Mouse (Mus musculus): ENCODE measurements around the gene Oxsr1. TPM values are rescaled to one million over a fixed set of nuclear protein-coding genes. Genes with fewer than 3 reads are reported as not detected.
A peak's percentile ranks its signal among the peaks of the same experiment; 100 is the strongest.
"Not testable (repeated sequence)": the region's sequence is repeated elsewhere in the genome, so short reads cannot be mapped to it uniquely, and the experiment has no call there.

Oxsr1 gene
- 41.7 TPM for polyA plus RNA-seq (2021)

DNA sequence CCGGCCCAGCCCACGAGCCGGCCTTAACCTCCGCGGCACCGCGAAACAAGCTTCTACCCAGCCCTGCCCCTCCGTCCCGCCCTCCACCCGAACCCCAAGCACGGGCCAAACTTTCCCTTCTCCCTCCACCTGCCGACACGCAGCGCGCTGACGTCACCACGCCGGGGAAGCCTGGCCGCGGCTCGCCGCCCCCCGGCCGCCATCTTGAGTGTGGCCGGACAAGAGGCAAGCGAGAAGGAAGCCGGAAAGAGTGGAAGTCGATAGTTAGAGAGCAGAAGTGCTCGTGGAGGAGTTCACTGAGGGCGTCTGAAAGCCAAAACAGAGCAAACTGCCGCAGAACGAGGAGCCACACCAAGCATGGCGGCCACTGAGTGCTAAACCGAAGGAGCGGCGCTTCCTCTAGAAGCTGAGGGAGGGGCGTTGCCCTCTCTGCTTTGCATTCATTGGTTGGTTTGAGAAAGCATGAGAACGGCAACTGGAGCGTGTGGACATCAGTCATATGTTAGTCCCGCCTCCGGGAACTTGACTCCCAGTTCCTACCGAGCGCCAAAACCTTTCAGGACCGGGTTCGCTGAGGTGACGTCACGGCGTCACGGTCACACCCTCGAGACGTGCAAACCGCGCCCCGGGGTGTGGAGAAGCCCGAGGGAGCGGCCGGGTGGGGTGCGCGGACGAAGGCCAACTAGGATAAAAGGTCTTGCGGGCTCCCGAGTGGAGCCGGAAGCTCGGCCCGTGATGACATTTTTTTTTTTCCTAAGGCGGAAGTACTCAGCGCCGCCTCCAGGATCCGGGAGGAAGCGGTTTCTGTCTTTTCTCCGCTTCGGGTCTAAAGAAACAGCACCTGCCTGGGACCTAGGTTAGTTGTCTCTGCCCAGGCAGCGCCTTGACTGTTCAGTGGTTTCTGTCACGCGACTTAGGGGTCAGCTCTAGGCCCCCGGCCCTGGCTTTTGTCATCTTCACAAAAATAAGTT is at the start of gene Oxsr1:
TSS of gene Oxsr1 (minus strand) at position 139 of the 971 bp plus-strand sequence.
- DNase-seq (ENCODE audit: low read depth, low spot score) = peak; percentile 99
- TF ChIP-seq CTCF (IDR thresholded peaks at IDR 0.05) = peak; percentile 78
- in situ Hi-C loops (cut with MboI; ENCODE audit: low pct_unique_long_range_greater_than_20kb) = no loop called here
- ChIA-PET CTCF (interaction anchor here (1.1 to 2.6 kb wide), 4 partner anchors 11 to 71 kb away, joined by 3 to 10 read pairs (median 4); partner anchors contain the start of gene Acaa1a), POLR2A (interaction anchor here (0.7 to 1.2 kb wide), 4 partner anchors 11 to 31 kb away, joined by 3 to 5 read pairs (median 4); partner anchors contain the start of gene Acaa1a)
- ATAC-seq = peak; percentile 90
- no peaks in the 10 kb centered on the region for H3K27me3 ChIP-seq

DNA sequence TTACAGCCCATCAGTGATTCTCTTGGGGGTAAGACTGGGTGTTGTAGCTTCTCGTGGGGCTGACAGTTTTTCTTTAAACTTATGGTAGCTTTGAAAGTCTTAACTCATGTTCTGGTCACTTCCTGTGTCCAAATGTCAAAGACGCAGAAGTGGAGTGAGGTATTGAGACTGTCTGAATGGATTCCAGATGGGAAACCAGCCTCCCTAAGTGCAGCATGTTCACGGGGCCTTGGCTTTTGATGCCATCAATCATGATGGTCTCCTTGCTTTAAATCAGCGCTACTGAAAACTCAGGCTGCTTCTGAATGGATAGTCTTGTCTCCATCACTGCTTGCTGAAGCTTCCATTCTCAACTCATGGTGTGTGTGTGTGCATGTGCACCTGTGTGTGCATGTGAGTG is 49.0 kb upstream of the Oxsr1 start:
- ChIA-PET POLR2A (no interaction called here), CTCF (interaction anchor here (2.7 kb wide), 1 partner anchor 59 kb away, joined by 9 read pairs; no protein-coding TSS in a partner anchor)
- in situ Hi-C loops (cut with MboI; ENCODE audit: low pct_unique_long_range_greater_than_20kb) = no loop called here
- ATAC-seq (no peak), DNase-seq (ENCODE audit: low read depth, low spot score) (no peak)
- no peaks in the 10 kb centered on the region for H3K27me3 ChIP-seq
- TF ChIP-seq CTCF (IDR thresholded peaks at IDR 0.05) = no peak

DNA sequence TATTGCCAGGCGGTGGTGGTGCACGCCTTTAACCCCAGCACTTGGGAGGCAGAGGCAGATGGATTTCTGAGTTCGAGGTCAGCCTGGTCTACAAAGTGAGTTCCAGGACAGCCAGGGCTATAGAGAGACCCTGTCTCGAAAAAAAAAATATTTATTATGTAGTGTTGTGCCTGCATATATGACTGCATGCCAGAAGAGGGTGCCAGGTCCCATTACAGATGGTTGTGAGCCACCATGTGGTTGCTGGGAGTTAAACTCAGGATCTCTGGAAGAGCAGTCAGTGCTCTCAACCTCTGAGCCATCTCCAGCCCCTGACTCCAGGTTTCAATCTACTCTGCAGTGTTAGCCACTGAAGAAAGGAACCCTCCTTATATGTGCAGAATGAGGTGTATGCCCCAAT is 48.5 kb upstream of the Oxsr1 start:
- H3K27me3 ChIP-seq; POLR2A ChIA-PET; DNase-seq (ENCODE audit: low read depth, low spot score); in situ Hi-C loops (cut with MboI; ENCODE audit: low pct_unique_long_range_greater_than_20kb); ATAC-seq: not testable (repeated sequence)
- CTCF ChIA-PET = interaction anchor here (2.7 kb wide), 1 partner anchor 59 kb away, joined by 9 read pairs; no protein-coding TSS in a partner anchor

DNA sequence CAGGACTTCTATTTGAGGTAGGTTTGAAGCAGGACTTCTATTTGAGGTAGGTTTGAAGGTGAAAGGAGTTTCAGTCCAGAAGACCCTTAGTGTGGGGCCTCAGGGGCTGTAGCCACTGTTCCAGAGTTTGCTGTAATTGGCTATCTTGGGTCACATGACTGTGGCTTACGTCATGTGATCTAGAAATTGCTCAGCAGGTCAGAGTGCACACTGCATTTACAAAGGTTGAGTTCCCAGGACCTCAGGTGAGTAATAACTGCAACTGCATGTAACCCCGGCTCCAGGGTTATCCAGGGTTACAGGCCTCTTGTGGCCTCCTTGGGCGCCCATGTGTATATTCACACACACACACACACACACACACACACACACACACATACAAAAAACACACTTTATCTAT is 46.1 kb upstream of the Oxsr1 start:
- CTCF ChIA-PET = interaction anchor here (1.4 kb wide), 1 partner anchor 16 kb away, joined by 4 read pairs; no protein-coding TSS in a partner anchor
- DNase-seq (ENCODE audit: low read depth, low spot score) = no peak
- ATAC-seq = no peak
- in situ Hi-C loops (cut with MboI; ENCODE audit: low pct_unique_long_range_greater_than_20kb) = no loop called here
- TF ChIP-seq CTCF (IDR thresholded peaks at IDR 0.05) = no peak
- POLR2A ChIA-PET = no interaction called here
- H3K27me3 ChIP-seq = no peaks in the 10 kb centered on the region

- POLR2A ChIA-PET = no interaction called here
- TF ChIP-seq CTCF (IDR thresholded peaks at IDR 0.05) = no peak
- CTCF ChIA-PET = no interaction called here
- ATAC-seq (no peak), DNase-seq (ENCODE audit: low read depth, low spot score) (no peak)
- no peaks in the 10 kb centered on the region for H3K27me3 ChIP-seq
- in situ Hi-C loops (cut with MboI; ENCODE audit: low pct_unique_long_range_greater_than_20kb) = no loop called here
These were observed 43.1 kb upstream of the Oxsr1 start, which contains the start of gene Slc22a14 for GRCm38 (mm10) chr9:119365284-119365683. TSS of gene Slc22a14 (minus strand) at chr9:119365553.

DNA sequence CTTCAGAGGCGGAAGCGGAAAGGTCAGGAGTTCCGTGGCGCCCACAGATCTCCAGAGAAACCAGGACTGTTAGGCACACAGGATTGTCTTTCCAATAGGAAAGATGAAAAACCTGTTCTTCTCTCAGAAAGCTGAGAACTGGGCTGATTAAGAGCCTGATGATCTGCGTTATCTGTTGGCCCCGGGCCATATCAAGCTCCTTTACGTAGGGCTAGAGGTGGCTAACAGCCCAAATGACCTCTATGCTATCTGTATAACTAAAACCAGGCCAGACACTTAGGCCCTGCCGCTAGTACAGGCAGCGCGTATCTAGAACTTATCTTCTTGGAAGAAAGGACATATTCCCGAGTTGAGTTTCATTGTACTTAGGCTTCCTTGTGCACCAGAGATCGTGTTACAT is 41.0 kb upstream of the Oxsr1 start:
- no peak for TF ChIP-seq CTCF (IDR thresholded peaks at IDR 0.05)
- in situ Hi-C loops (cut with MboI; ENCODE audit: low pct_unique_long_range_greater_than_20kb) = loop anchor here (5.0 kb wide), 2 partner anchors 39 to 69 kb away; partner anchors contain the start of gene Acvr2b
- CTCF ChIA-PET = no interaction called here
- H3K27me3 ChIP-seq = no peaks in the 10 kb centered on the region
- no peak for DNase-seq (ENCODE audit: low read depth, low spot score)
- POLR2A ChIA-PET = no interaction called here
- no peak for ATAC-seq

GRCm38 (mm10) chr9:119361416-119361815 is 39.2 kb upstream of the Oxsr1 start:
- DNase-seq (ENCODE audit: low read depth, low spot score) = no peak
- no peak for TF ChIP-seq CTCF (IDR thresholded peaks at IDR 0.05)
- no peaks in the 10 kb centered on the region for H3K27me3 ChIP-seq
- in situ Hi-C loops (cut with MboI; ENCODE audit: low pct_unique_long_range_greater_than_20kb) = loop anchor here (5.0 kb wide), 2 partner anchors 41 to 71 kb away; partner anchors contain the start of gene Acvr2b
- POLR2A ChIA-PET = no interaction called here
- CTCF ChIA-PET = interaction anchor here (0.9 kb wide), 1 partner anchor 29 kb away, joined by 3 read pairs; no protein-coding TSS in a partner anchor
- no peak for ATAC-seq

DNA sequence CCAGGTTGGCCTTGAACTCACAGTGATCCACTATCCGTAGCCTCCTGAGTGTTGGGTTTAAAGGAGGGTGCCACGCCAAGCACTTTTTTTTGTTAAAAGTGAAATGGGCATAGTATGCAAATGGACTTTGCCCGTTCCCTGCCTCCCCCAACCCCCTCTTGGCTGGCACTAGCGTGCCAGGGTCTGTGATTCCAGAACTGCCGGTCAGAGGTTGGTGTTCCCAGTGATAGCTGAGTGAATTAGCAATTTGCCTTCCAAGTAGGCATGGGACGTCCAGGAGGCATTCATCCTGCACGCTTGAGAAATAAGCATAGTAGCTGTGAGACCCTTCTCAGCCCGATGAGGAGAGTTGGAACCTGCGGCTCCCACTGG is 35.8 kb upstream of the Oxsr1 start:
- H3K27me3 ChIP-seq = no peaks in the 10 kb centered on the region
- ChIA-PET POLR2A (interaction anchor here (0.6 to 0.7 kb wide), 2 partner anchors 76 to 93 kb away, joined by 4 to 7 read pairs; no protein-coding TSS in a partner anchor), CTCF (interaction anchor here (1.0 to 1.3 kb wide), 2 partner anchors 15 to 73 kb away, joined by 3 to 4 read pairs; no protein-coding TSS in a partner anchor)
- ATAC-seq (no peak), DNase-seq (ENCODE audit: low read depth, low spot score) (no peak)
- TF ChIP-seq CTCF (IDR thresholded peaks at IDR 0.05) = no peak
- in situ Hi-C loops (cut with MboI; ENCODE audit: low pct_unique_long_range_greater_than_20kb) = no loop called here

- H3K27me3 ChIP-seq = no peaks in the 10 kb centered on the region
- in situ Hi-C loops (cut with MboI; ENCODE audit: low pct_unique_long_range_greater_than_20kb) = no loop called here
- POLR2A ChIA-PET = interaction anchor here (0.6 kb wide), 2 partner anchors 76 to 121 kb away, joined by 3 to 4 read pairs; no protein-coding TSS in a partner anchor
- ATAC-seq (peak; percentile 87), DNase-seq (ENCODE audit: low read depth, low spot score) (no peak)
- peak; percentile 97 for TF ChIP-seq CTCF (IDR thresholded peaks at IDR 0.05)
- CTCF ChIA-PET = interaction anchor here (0.9 to 1.0 kb wide), 2 partner anchors 16 to 73 kb away, joined by 3 to 4 read pairs; no protein-coding TSS in a partner anchor
These were observed 35.3 kb upstream of the Oxsr1 start, which contains the start of gene Xylb for GRCm38 (mm10) chr9:119357331-119358057. TSS of gene Xylb (plus strand) at chr9:119357381.

GRCm38 (mm10) chr9:119355943-119356342 is 33.7 kb upstream of the Oxsr1 start:
- H3K27me3 ChIP-seq = no peaks in the 10 kb centered on the region

More at GRCm38 (mm10) chr9:119355943-119356342, 33.7 kb upstream of the Oxsr1 start:
- CTCF ChIA-PET = interaction anchor here (1.0 to 1.2 kb wide), 3 partner anchors 10 to 29 kb away, joined by 3 read pairs; no protein-coding TSS in a partner anchor
- in situ Hi-C loops (cut with MboI; ENCODE audit: low pct_unique_long_range_greater_than_20kb) = no loop called here
- POLR2A ChIA-PET = no interaction called here
- ATAC-seq = no peak
- no peak for DNase-seq (ENCODE audit: low read depth, low spot score)
- TF ChIP-seq CTCF (IDR thresholded peaks at IDR 0.05) = no peak
